Mouse (Mus musculus) heart, adult 2 months (tissue): ENCODE data around the gene Kiz.

ENCODE experiments used
- CTCF ChIP-seq: fragments of 200-600 bp; IDR thresholded peaks from 2 replicates; pipeline ENCODE4 v1.8.1; 2022; ENCODE audit warnings: antibody characterized with exemption, mild to moderate bottlenecking, moderate library complexity
- POLR2A ChIP-seq: fragments of 200-500 bp; IDR thresholded peaks from 2 replicates; pipeline ENCODE4 v1.6.1; 2011; ENCODE audit warnings: mild to moderate bottlenecking, low read depth, low read length, control low read depth; ENCODE audit not compliant: insufficient read depth

DNA sequence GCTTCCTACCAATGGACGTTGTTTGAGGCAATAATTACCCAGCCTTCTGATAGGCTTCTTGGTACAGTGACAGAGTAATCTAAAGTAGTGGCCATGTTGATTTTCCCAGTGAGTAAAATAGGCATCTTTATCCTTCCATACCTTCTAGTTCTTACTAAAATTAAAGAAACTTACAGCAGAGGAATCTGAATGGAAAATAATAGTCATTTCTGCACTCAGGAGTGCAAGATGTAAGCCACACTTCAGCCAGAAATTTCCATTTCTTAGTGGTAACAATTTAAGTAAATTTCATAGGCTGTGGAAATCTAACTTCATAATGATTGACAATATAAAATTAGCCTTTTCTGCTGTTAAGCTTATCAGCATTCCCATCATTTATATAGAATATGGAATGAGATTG lies 69.6 kb downstream of the Kiz start:
- TF ChIP-seq CTCF (no peak), POLR2A (no peak)
